Mouse (Mus musculus): ENCODE data around the gene Mob3b. TPM values are rescaled to one million over a fixed set of nuclear protein-coding genes. Genes with fewer than 3 reads are reported as not detected.

Mob3b gene
- total RNA-seq, 2 experiments from 2014 or later = 2.5 to 6.2 TPM

DNA sequence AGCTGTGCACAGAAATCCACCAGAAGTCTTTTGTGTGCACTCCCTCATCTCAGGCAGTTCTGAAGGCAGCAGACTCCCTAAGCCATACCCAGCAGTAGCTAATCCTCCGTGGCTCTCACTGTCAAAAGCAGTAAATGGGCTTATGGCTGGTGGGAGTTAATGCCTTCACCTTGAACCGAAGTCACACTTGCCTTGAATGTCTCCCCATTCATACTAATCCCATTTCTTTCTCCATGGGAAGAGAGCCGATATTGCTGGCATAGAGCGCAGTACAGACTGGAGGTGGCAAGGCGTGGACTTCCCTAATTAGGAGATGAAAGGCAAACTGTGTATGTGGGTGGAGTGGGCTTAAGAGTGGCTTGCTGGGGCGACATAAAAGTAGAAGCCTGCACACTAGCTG lies 41.4 kb downstream of the Mob3b start:
- ATAC-seq (replicated peaks; ENCODE audit: poor library complexity) = no peak

- ATAC-seq (replicated peaks; ENCODE audit: poor library complexity) = no peak
These were observed 42.3 kb downstream of the Mob3b start for GRCm38 (mm10) chr4:35114950-35115349.

GRCm38 (mm10) chr4:35113516-35114248 lies 43.6 kb downstream of the Mob3b start:
- ATAC-seq (replicated peaks; ENCODE audit: poor library complexity) = no peak

DNA sequence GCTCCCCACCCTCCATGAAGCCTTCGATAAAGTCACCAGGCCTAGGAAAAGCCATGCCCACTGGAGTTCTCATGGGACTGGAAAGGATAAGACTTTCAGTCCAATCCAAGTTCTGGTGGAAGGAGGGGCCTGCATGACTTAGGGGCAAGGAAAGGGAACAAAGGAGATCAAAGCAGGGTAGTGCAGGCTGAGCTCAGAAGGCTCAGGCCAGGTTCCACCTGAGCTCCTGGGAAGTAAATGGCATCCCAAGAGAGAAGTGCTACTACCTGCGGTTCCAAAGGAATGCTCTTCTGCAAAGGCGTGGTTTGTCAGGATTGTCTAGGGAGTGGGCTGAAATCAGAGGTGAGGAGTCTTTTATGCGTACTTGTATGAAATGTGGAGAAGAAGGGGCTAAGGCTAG lies 44.8 kb downstream of the Mob3b start:
- no peak for ATAC-seq (replicated peaks; ENCODE audit: poor library complexity)

- ATAC-seq (replicated peaks; ENCODE audit: poor library complexity) = peak; percentile 49
These were observed 52.0 kb downstream of the Mob3b start for GRCm38 (mm10) chr4:35105115-35105773.

GRCm38 (mm10) chr4:35101201-35101600 lies 56.1 kb downstream of the Mob3b start:
- no peak for ATAC-seq (replicated peaks; ENCODE audit: poor library complexity)

GRCm38 (mm10) chr4:35099865-35100780 lies 57.2 kb downstream of the Mob3b start:
- ATAC-seq (replicated peaks; ENCODE audit: poor library complexity) = peak; percentile 93

DNA sequence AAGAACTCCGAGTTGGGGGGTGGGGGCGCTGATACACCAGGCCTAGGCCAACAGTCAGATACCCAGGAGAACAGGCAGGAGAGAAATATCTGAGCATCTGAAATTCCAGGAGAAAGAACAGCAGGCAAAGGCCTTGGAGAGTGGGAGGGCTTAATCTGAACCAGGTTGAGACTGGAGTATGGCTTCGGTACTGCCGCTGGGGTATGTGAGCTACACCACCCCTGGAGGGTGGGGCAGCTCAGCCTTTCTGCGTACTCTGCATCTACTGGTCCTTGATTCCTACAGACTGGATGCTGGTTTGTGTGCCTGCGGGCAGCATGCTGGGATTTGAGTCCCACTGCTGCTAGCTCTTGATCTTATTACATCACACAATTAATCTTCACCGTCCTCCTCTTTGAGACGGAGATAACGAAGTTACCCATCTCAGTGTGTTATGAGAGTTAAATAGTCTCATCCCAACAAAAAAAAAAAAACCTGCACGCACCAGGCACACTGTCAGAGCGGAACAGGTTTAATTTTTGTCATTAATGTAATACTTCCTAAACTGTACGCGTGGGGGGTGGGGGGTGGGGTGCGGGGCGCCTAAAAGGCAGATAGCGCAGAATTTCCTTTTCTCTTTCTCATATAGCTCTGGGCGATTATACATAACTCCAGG lies 57.9 kb downstream of the Mob3b start:
- no peak for ATAC-seq (replicated peaks; ENCODE audit: poor library complexity)

DNA sequence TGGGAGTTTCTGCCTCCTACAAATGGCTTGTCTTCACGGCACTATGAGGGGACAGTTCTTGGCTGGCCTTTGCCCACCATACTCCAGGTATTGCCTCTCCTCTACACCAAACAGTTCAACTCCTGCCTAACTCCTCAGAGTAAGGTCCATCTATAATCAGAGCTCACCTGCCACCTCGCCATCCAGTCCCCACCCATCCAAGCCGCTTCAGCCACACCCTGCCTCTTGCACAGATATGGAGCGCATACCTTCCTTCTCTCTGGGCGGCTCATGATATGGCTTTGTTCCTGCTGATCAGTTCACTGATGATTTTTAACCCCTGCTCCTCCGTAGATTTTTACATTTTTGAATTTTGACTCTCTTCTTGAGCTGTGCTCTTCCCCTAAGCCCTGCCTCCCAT lies 58.7 kb downstream of the Mob3b start:
- no peak for ATAC-seq (replicated peaks; ENCODE audit: poor library complexity)

DNA sequence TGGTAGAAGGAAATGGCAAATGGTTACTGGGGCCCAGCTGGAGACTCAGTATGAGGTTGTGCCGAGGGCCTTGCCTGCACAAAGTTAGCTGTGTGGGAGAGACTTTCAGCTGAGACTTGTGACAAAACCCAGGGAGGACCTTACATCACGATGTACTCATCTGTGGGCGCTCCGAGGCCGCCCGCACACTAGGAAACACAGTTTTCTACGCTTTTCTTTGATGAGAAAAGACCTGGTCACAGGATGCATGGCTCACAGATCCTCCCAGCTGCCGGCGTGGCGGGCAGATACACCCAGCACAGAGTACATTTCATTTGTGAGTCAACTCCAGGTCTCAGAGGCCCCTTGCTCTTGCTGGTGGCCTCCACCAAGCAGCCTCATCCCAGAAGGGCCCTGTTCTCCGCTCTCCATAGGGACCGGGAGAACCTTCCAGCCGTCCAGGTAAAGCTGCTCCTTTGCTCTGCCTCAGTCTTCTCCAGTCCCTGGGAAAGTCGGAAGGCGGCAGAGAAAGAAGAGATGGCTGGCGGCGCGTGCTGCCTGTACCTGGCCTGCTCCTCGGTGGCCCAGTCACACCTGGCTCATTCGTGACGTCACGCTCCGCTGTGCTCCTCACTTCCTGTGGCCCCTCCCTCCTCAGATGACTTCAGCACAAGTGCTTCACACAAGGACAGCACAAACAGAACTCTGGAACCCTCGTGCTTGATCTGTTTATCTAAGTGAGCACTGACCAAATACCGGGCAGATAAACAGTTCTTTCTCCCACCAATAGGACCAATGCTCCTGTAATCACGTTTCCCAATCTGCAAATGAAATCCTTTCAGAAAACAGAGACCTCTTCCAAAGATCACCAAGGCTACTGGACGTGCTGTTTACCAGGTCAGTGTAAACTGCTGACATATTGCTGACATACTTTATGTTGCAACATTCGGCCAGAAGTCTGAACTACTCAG lies 60.8 kb downstream of the Mob3b start:
- peak; percentile 30 for ATAC-seq (replicated peaks; ENCODE audit: poor library complexity)

- no peak for ATAC-seq (replicated peaks; ENCODE audit: poor library complexity)
These were observed 64.8 kb downstream of the Mob3b start for GRCm38 (mm10) chr4:35092457-35092856.

DNA sequence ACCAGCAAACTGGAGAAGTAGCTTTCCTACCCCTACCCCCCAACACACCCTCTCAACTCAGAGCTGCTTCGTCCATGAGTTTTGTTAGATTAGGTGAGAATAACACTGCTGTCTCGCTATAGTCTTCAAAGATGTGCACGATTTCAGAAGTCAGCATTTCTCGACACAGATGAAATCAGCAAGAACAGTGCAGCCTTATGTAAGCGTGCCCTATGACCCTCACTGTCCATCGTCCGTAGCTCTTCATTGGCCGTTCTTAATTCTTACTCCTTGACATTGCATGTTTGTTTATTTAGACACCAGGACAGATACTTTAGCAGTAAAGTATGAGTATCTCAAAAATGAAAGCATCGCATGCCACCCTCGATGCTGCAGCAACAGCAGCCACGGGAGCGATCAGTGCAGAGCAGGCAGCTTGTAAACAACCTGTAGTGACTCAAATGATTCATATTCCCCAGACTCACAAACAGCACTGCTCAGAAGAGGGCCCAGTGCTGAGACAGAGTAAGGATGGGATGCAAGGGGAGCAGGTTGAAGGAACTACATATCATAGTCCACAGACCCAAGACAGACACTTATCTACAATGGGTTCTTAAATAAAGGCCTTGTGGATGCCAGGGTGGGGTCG lies 66.0 kb downstream of the Mob3b start:
- ATAC-seq (replicated peaks; ENCODE audit: poor library complexity) = no peak

DNA sequence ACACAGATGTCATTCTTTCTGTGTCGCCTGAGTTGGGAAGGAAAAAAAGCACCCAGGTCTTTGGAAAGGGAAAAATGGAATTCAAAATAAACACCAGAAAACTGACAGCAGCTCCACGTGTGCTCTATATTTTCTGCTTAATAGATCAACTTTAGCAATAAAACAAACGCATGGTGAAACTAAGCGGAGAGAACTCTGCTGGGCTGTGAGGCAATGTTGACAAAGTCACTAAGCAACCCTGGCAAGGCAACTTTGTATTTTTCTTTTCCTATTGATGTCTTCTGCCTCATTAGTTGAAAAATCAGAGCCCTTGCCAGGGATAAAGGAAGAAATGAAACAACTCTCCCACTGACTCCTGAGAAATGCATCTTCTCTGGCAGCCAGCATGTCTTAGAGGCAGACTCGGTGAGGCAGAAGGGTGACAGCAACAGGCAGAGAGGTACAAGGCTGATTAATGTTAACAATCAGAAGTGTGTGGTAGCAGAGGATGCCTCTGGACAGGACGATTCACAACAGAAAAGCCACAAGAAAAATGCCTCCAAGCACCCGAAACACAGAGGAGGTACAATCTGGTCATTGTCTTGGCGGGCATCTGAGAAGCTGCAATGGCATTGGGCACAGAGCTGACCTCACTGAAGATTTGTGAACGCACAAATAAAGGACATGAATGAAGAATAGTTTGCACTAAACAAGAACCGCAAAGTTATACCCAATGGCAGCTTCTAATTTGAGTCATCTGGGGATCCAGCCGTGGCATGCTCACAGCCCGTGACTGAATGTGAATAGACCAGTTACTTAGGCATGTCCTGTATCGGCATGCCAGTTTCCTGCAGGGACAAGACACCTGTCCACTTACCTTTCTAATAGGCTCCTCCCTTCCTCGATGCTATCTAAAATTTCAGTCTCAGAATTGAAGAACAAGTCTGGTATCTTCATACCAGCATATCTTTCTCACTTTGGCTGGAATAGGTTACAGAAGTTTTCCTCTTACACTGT lies 67.7 kb downstream of the Mob3b start:
- ATAC-seq (replicated peaks; ENCODE audit: poor library complexity) = no peak

DNA sequence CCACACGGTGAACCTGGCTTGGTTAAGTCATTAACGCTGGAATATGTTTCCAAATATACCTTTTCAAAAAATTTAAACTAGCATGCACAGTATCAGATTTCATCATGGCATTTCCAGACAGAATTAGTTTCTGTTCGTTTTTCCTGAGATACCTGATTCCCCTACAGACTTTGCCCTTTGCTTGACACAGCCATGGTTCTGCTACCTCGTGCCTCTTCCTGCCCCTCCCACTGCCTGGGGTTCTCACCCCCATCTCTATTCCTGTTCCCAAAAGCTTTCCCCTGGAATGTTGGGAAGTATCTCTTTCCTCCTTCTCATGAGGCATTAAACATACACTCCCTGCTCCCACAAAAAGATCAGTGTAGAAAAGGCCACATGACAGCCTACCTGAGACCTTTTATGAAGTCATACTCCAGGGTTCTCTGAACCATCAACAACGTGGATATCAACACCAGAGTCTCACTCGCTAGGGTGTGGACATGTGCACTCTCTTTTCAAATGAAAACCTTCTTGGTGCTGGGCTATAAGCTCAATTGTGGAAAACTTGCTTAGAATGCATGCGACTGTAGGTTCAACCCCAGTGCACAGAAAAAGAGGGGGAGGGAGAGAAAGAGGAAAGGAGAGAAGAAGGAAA lies 71.1 kb downstream of the Mob3b start:
- no peak for ATAC-seq (replicated peaks; ENCODE audit: poor library complexity)

DNA sequence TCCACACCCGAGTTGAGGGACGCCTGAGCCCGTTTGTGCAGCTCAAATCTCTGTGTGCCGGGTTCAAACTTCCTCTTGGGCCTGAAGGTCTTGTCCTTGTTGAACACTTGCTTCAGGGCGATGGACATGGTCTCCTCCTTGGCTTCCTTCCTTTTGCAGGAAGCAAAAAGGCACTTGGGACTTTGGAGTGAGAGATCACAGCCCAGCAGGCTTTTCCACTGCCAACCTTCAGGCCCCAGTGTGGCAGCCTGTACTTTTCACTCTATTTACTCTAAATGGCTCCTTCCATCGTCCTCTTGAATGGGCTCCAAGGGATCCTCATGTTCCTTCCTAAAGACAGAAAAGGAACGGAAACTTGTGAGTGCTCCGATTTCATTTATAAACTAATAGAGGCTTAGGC lies 73.2 kb downstream of the Mob3b start:
- ATAC-seq (replicated peaks; ENCODE audit: poor library complexity) = no peak

DNA sequence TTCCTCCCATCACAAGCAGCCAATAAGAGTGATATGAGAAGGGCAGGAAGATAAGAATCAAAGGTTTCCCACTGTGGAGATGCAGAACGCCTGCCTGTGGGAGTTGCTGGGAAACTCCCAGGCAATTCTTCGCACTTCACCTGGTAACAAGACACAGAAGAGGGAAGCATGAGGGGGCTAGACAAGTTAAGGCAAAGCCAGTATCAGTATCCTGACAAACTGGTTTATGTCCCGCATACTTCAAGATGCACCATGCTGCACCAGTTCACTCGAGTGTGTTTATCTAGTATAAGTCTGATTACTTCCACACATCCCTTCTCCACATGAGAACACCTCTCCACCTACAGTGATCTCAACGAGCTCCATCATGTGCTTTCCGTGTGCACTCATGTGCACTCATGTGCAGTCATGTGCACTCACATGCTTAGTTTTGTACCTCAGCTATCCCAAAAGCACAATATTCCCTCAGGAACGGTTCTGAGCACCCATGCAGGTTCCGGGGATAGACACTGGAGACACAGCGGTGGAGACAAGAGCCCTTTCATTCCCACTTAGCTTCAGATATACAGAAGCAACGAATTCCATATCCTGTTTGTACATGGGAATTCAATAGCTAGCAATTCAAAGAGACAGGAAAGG lies 74.7 kb downstream of the Mob3b start:
- ATAC-seq (replicated peaks; ENCODE audit: poor library complexity) = no peak

- peak; percentile 57 for ATAC-seq (replicated peaks; ENCODE audit: poor library complexity)
These were observed 77.0 kb downstream of the Mob3b start for GRCm38 (mm10) chr4:35080285-35080684.
